Mouse (Mus musculus): ENCODE measurements around the gene Zfp706. TPM values are rescaled to one million over a fixed set of nuclear protein-coding genes. Genes with fewer than 3 reads are reported as not detected.
A peak's percentile ranks its signal among the peaks of the same experiment; 100 is the strongest.
"Not testable (repeated sequence)": the region's sequence is repeated elsewhere in the genome, so short reads cannot be mapped to it uniquely, and the experiment has no call there.

Zfp706 gene
- polyA plus RNA-seq, 1 experiment from 2014 or later: 439 TPM

DNA sequence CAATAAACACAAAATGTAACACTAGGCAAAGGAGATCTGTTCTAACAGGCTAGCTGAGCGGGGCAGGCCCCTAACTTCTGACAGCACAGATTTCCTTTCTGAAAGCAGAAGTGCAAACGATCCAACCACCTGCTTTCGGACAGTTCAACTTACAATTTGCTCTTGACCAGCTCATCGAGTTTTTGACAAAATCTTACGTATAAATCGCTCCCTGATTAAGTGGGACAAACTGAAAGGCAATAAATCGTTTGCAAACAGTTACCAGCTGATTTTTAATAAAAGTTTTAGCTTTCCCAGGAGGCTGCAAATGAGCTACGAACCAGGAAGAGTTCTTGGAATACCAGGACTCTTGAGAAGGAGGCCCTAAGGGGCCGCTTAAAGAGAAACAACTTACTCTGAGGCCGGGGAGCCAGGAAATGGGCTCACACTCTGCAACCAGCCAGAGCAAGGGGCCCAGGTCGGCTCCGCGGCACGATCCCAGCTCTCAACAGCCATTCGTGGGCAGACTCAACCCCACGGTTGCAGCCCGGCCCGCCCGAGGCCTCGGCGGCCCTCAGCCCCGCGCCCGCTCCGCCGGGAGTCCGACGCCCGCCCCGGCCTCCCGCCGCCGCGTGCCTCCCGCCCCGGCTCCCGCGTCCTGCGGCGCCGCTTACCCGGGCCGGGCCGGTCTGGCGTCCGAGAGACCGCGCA, 953 bp downstream of the Zfp706 start:
- peak overlapping the region; percentile 94 for H3K27ac ChIP-seq (replicated peaks)
- H3K4me2 ChIP-seq (replicated peaks): peak overlapping the region; percentile 67
- peak overlapping the region; percentile 95 for H3K4me3 ChIP-seq
- peak overlapping the region; percentile 97 for H3K9ac ChIP-seq (replicated peaks)
- H3K9me3 ChIP-seq: no peaks in the 10 kb centered on the region
- H3K4me1 ChIP-seq: peaks cover 24% of the 10 kb centered on the region
- no peak for ATAC-seq (ENCODE audit: low FRiP score, low read depth)
- whole genome bisulfite sequencing: under 1% methylated on average over 45 of the region's 48 CpGs
- H3K36me3 ChIP-seq: peaks cover 21% of the 10 kb centered on the region
- no peaks in the 10 kb centered on the region for H3K27me3 ChIP-seq

DNA sequence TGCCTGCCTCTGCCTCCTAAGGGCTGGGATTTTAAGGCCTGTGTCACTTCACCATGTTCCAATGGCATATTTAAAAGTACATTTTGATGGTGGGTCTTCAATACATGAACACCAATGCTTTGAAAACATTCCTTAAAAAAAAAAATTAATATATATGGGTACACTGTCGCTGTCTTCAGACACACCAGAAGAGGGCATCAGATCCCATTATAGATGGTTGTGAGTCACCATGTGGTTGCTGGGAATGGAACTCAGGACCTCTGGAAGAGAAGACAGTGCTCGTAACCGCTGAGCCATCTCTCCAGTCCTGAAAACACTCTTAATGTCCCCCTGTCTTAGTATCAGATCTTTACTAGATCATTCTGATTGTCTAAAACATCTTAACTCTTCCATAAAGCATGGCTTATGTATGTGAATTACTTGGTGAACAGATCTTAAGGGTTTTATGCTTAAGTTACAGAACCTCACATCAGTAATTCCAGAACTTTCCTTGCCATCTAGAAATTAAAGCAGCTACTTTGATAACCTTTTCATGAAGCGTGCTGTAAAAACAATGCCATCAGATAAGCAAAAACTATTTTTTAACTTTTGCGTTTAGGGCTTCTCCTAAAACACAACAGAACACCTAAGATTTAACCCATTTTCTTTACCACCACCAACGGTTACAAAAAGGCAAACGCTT, 1.6 kb downstream of the Zfp706 start:
- Histone ChIP-seq H3K36me3 (peaks cover 23% of the 10 kb centered on the region), H3K9me3 (no peaks in the 10 kb centered on the region), H3K4me1 (peaks cover 24% of the 10 kb centered on the region), H3K9ac (replicated peaks) (peak overlapping the region; percentile 97), H3K27ac (replicated peaks) (peak overlapping the region; percentile 94), H3K4me3 (peak overlapping the region; percentile 95), H3K27me3 (no peaks in the 10 kb centered on the region), H3K4me2 (replicated peaks) (peak overlapping the region; percentile 67)
- ATAC-seq (ENCODE audit: low FRiP score, low read depth): no peak
- WGBS: 41% methylated on average over 7 of the region's 7 CpGs

DNA sequence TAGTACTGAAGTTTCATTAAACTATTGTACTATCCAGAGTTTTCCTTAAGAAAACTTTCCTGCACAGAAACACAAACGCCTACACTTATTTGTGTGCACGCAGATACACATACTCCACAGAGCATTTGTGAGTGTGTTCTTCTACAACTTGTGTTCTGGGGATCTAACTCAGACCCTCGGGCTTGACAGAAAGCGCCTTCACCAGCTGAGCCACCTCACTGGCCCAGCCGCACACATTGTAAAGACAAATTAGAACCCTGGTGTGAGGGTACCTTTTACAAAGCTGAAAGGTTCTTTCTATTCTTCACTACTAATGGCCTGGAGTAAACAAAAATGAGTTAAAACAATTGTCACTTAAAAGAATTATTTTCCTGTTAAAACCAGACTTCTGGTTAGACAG, 2.7 kb downstream of the Zfp706 start:
- 82% methylated on average over 5 of the region's 5 CpGs for WGBS
- Histone ChIP-seq H3K36me3 (peaks cover 31% of the 10 kb centered on the region), H3K9me3 (no peaks in the 10 kb centered on the region), H3K9ac (replicated peaks) (no peak overlapping the region), H3K4me1 (peaks cover 24% of the 10 kb centered on the region), H3K27ac (replicated peaks) (no peak overlapping the region), H3K4me3 (no peak overlapping the region), H3K4me2 (replicated peaks) (no peak overlapping the region), H3K27me3 (no peaks in the 10 kb centered on the region)
- no peak for ATAC-seq (ENCODE audit: low FRiP score, low read depth)

DNA sequence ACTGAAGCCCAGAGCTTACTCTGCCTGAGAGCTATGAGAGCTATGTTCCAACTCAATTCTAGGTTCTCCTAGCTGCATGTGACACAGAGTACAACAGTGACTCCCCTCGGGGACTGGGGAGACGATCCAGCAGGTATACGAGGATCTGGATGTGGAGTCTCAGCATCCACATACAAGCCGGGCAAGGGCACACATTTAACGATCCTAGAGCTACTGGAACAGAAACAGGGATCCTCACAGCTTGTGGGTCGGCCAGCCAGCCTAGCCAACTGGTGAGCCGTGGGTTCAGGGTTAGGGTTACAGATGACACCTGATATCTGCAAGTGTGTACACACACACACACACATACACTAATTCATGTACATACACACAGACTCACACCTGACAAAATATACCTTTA, 5.3 kb downstream of the Zfp706 start:
- no peak overlapping the region for H3K4me2 ChIP-seq (replicated peaks)
- H3K27me3 ChIP-seq: no peaks in the 10 kb centered on the region
- peaks cover 18% of the 10 kb centered on the region for H3K4me1 ChIP-seq
- H3K27ac ChIP-seq (replicated peaks): no peak overlapping the region
- 96% methylated on average over 7 of the region's 7 CpGs for WGBS
- ATAC-seq (ENCODE audit: low FRiP score, low read depth): no peak
- no peak overlapping the region for H3K4me3 ChIP-seq
- peaks cover 4% of the 10 kb centered on the region; the same call in 1 of the 2 replicates for H3K9me3 ChIP-seq
- H3K36me3 ChIP-seq: peaks cover 57% of the 10 kb centered on the region
- no peak overlapping the region for H3K9ac ChIP-seq (replicated peaks)

DNA sequence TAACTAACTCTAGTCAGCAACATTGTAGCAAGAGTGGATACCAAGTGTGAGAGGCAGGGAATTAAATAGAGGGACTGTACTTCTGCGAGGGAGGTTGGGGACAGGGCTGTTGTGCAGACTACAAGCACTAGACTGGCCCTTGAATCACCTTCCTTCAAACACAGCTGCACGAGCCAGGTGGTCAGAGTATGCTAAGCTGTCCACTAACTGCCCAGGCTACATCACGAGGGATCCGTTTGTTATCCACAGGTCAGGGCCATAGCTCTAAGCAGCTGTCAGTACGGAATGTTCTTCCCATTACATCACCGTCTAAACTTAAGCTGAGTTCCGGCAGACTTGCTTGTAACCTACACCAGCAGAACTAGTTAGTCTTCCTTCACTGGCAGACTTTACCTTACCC, 8.0 kb downstream of the Zfp706 start:
- H3K4me1 ChIP-seq; H3K9me3 ChIP-seq; H3K4me3 ChIP-seq; H3K9ac ChIP-seq (replicated peaks); H3K4me2 ChIP-seq (replicated peaks); H3K27me3 ChIP-seq; H3K27ac ChIP-seq (replicated peaks); ATAC-seq (ENCODE audit: low FRiP score, low read depth): not testable (repeated sequence)
- 95% methylated on average over 7 of the region's 7 CpGs for WGBS
- H3K36me3 ChIP-seq: peaks cover 59% of the 10 kb centered on the region

DNA sequence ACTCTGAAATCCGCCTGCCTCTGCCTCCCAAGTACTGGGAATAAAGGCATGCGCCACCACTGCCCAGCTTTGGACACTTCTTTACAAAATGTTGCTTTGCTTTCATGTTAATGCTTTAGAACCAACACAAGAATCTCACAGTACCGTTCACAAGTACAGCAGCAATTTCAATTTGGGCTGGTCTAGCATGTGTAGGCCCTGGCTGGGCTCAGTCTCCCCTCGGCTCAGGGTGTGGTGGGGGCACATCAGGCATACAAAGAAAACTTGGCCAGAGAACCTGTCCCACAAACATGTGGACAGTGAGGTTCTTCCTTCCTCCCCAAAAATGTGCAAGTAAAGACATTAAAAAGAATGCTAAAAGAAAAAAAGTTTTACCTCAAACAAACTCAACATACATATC, 12.4 kb downstream of the Zfp706 start:
- WGBS: 95% methylated on average over 4 of the region's 4 CpGs
- H3K27ac ChIP-seq (replicated peaks): no peak overlapping the region
- H3K27me3 ChIP-seq: no peaks in the 10 kb centered on the region
- H3K9ac ChIP-seq (replicated peaks): no peak overlapping the region
- peaks cover 30% of the 10 kb centered on the region for H3K36me3 ChIP-seq
- ATAC-seq (ENCODE audit: low FRiP score, low read depth): no peak
- H3K4me2 ChIP-seq (replicated peaks): no peak overlapping the region
- peaks cover 4% of the 10 kb centered on the region; the same call in 1 of the 2 replicates for H3K9me3 ChIP-seq
- H3K4me1 ChIP-seq: peaks cover 11% of the 10 kb centered on the region
- no peak overlapping the region for H3K4me3 ChIP-seq

DNA sequence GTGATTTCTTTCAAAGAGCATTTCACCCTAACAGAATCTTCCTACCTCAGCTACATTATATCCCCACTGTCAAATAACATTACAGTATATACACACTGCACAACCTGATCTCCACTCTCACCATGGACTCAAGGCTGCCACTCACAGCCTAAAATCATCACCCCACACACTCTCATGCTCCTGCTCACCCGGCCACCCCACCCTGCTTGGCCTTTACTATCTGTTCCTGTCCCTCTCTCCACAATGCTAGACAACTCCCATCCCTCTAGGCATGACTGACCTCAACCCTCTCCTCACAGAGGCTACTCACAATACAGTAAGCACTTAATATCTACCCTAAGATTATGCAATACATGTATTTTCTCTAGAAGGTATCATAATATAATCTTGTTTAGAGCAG, 12.9 kb downstream of the Zfp706 start:
- ATAC-seq (ENCODE audit: low FRiP score, low read depth): 0 out of 2 replicates have a peak, but pooled peaks have one; percentile 6
- peaks cover 4% of the 10 kb centered on the region; the same call in 1 of the 2 replicates for H3K9me3 ChIP-seq
- no peak overlapping the region for H3K4me2 ChIP-seq (replicated peaks)
- peaks cover 26% of the 10 kb centered on the region for H3K36me3 ChIP-seq
- no peak overlapping the region for H3K4me3 ChIP-seq
- 86% methylated on average over 1 of the region's 1 CpGs for WGBS
- H3K4me1 ChIP-seq: peaks cover 12% of the 10 kb centered on the region
- 0 out of 2 replicates have a peak overlapping the region, but pooled peaks have one; percentile 25 for H3K27ac ChIP-seq (replicated peaks)
- H3K27me3 ChIP-seq: no peaks in the 10 kb centered on the region
- no peak overlapping the region for H3K9ac ChIP-seq (replicated peaks)

DNA sequence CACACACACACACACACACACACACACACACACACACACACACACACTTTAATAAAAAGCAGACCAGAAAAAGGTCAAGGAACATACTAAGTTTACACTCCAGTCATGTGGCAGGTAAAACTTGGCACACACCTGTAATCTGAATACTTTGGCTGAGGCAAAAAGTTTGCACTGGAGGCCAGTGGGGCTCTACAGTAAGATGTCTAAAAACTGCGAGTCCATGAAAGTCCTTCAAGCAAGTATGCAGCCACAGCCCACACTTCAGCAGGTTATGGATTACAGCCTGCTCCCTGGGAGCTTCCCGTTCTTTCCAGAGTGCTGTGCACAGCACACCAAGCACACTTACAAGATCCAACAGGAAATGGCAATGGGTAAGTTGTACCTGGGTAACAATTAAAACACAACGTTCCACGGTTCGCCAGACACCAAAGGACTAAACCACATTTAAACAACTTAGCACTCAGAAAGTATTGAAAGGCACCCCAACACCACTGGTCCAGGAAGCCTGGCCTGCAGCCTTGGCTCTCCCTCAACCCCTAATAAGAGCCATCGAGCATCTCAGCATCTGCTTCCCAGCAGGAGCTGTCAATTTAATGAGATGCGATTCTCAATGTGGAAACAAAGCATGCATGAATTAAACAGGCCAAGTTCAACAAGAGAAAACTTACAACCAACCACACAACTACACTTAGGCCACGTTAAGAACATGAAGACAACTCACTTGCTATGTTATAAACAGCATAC, 14.0 kb downstream of the Zfp706 start:
- Histone ChIP-seq H3K9me3 (peaks cover 4% of the 10 kb centered on the region; the same call in 1 of the 2 replicates), H3K27me3 (no peaks in the 10 kb centered on the region), H3K27ac (replicated peaks) (peak overlapping the region; percentile 25; the same call in 1 of the 2 replicates), H3K4me2 (replicated peaks) (no peak overlapping the region), H3K4me3 (no peak overlapping the region), H3K4me1 (peaks cover 14% of the 10 kb centered on the region), H3K9ac (replicated peaks) (no peak overlapping the region), H3K36me3 (peaks cover 15% of the 10 kb centered on the region)
- 60% methylated on average over 8 of the region's 8 CpGs for WGBS
- peak; percentile 60; the same call in 1 of the 2 replicates for ATAC-seq (ENCODE audit: low FRiP score, low read depth)

DNA sequence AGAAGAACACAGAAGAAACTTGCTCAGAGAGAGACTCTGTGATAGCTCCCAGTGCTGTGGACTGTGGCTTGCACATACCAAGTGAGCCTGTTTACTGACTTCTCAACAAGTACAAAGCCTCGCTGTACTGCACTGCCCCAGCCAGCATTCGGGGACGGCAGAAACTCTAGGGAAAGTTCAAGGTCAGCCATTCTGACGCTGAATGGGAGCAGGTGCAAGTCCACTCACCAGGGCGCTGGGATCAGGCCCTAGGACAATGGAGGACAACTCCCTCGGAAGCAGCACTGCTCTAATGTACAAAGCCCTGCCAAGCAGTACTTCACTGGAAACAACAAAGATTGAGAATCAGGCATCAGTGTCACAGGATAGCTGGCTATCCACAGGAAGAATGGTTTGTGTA, 16.2 kb downstream of the Zfp706 start:
- H3K4me2 ChIP-seq (replicated peaks): no peak overlapping the region
- no peaks in the 10 kb centered on the region for H3K27me3 ChIP-seq
- H3K4me3 ChIP-seq: no peak overlapping the region
- H3K27ac ChIP-seq (replicated peaks): no peak overlapping the region; the same call in 1 of the 2 replicates
- no peak for ATAC-seq (ENCODE audit: low FRiP score, low read depth)
- H3K9ac ChIP-seq (replicated peaks): 0 out of 2 replicates have a peak overlapping the region, but pooled peaks have one; percentile 20
- 34% methylated on average over 6 of the region's 6 CpGs for WGBS
- peaks cover 20% of the 10 kb centered on the region for H3K4me1 ChIP-seq
- H3K9me3 ChIP-seq: no peaks in the 10 kb centered on the region
- no peaks in the 10 kb centered on the region for H3K36me3 ChIP-seq

DNA sequence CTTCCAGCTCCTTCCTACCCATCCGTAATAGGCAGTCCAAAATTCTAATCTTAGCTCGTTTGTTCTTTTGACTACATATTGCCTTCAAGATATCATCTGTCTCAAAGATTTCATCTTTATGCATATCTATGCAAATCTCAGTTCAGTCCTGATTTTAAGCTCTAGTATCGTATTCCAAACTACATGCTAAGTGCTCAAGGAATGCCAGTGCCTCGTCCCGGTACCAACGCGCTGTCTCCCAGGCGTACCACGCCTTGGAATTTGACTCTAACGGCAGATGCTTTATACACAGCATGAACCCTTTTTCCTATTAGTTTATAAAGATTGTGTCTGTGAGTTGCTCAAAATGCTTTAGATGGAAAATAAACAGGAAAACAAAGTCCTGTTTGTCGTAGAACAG, 17.7 kb downstream of the Zfp706 start:
- Histone ChIP-seq H3K4me2 (replicated peaks) (no peak overlapping the region), H3K4me3 (no peak overlapping the region), H3K9ac (replicated peaks) (no peak overlapping the region), H3K36me3 (no peaks in the 10 kb centered on the region), H3K27ac (replicated peaks) (no peak overlapping the region), H3K27me3 (no peaks in the 10 kb centered on the region), H3K4me1 (peaks cover 20% of the 10 kb centered on the region), H3K9me3 (no peaks in the 10 kb centered on the region)
- 84% methylated on average over 11 of the region's 11 CpGs for WGBS
- no peak for ATAC-seq (ENCODE audit: low FRiP score, low read depth)

DNA sequence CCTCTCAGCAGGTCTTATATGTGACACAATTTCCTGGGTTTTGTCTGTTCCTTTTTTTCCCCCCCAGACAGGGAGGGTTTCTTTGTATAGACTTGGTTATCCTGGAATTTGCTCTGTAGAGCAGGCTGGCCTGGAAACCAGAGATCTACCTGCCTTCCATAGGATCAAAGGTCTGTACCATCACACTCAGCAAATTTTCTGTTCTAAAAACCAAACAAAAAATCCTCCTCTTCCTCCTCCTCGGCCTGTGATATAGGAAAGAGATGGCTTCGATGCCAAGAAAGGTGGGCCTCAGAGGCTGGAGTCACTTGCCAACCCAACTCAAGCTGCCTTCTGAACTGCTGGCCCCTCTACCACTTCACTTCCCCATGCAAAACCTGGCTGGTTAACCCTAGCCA, 18.9 kb downstream of the Zfp706 start:
- no peaks in the 10 kb centered on the region for H3K27me3 ChIP-seq
- H3K4me2 ChIP-seq (replicated peaks): no peak overlapping the region
- H3K4me3 ChIP-seq: no peak overlapping the region
- no peak overlapping the region for H3K27ac ChIP-seq (replicated peaks)
- WGBS: 82% methylated on average over 2 of the region's 2 CpGs
- no peak overlapping the region for H3K9ac ChIP-seq (replicated peaks)
- H3K9me3 ChIP-seq: no peaks in the 10 kb centered on the region
- ATAC-seq (ENCODE audit: low FRiP score, low read depth): no peak
- H3K4me1 ChIP-seq: peaks cover 17% of the 10 kb centered on the region
- no peaks in the 10 kb centered on the region for H3K36me3 ChIP-seq
